Comparison of ENCODE assay signal across 19 mouse cellular contexts in genomic region chr10:21456991-21457390, GRCm38 (mm10).
DNase-seq lines count a peak whose midpoint lies in the region; ATAC-seq and TF ChIP-seq lines count a peak whose summit lies in the region.
"Had no signal": no experiment of that assay in that cellular context is flagged by ENCODE, and none has a peak within 500 bp of the region (broad histone marks: within the 10 kb centered on the region; RNA-seq: fewer than 3 reads in every experiment).

No protein-coding gene starts in this region.

- TF ChIP-seq CTCF in left cerebral cortex, adult 2 months (IDR thresholded peaks at IDR 0.05): no peak
- TF ChIP-seq CTCF in lung, postnatal 0 days (IDR thresholded peaks at IDR 0.05): no peak

- 61% methylated on average over 6 of the region's 6 CpGs for WGBS in forebrain, embryonic 10.5 days
- 57% methylated on average over 6 of the region's 6 CpGs for WGBS in forebrain, embryonic 13.5 days
- WGBS in hindbrain, embryonic 15.5 days: 60% methylated on average over 6 of the region's 6 CpGs
- 73% methylated on average over 6 of the region's 6 CpGs for WGBS in lung, postnatal 0 days

- H3K27ac ChIP-seq in forebrain, embryonic 10.5 days: 0 out of 2 replicates have a peak overlapping the region, but pooled peaks have one; percentile 35
- no peak overlapping the region for H3K27ac ChIP-seq in forebrain, embryonic 13.5 days
- peak overlapping the region; percentile 85 for H3K27ac ChIP-seq in left cerebral cortex, adult 2 months
- peak overlapping the region; percentile 29; the same call in 1 of the 2 replicates for H3K27ac ChIP-seq in hindbrain, embryonic 15.5 days (replicated peaks)
- H3K27ac ChIP-seq in lung, postnatal 0 days (ENCODE audit: low read length): no peak overlapping the region
- H3K27ac ChIP-seq: macrophage; neural tube, embryonic 15.5 days had no signal

- no peaks in the 10 kb centered on the region for H3K9me3 ChIP-seq in forebrain, embryonic 10.5 days
- no peaks in the 10 kb centered on the region for H3K9me3 ChIP-seq in forebrain, embryonic 13.5 days (replicated peaks)
- H3K9me3 ChIP-seq in hindbrain, embryonic 15.5 days: no peaks in the 10 kb centered on the region
- H3K9me3 ChIP-seq in lung, postnatal 0 days (ENCODE audit: low read length): no peaks in the 10 kb centered on the region
- H3K9me3 ChIP-seq: neural tube, embryonic 15.5 days had no signal

- no peak overlapping the region for H3K9ac ChIP-seq in forebrain, embryonic 13.5 days
- H3K9ac ChIP-seq in hindbrain, embryonic 15.5 days: no peak overlapping the region
- H3K9ac ChIP-seq in lung, postnatal 0 days (replicated peaks; ENCODE audit: low read depth): no peak overlapping the region
- H3K9ac ChIP-seq: liver, postnatal 0 days; neural tube, embryonic 15.5 days had no signal

- 0 out of 2 replicates have a peak, but pooled peaks cover 6% of the 10 kb centered on the region for H3K27me3 ChIP-seq in forebrain, embryonic 10.5 days (ENCODE audit: poor library complexity, severe bottlenecking)
- no peaks in the 10 kb centered on the region for H3K27me3 ChIP-seq in forebrain, embryonic 13.5 days
- no peaks in the 10 kb centered on the region for H3K27me3 ChIP-seq in hindbrain, embryonic 15.5 days
- no peaks in the 10 kb centered on the region for H3K27me3 ChIP-seq in lung, postnatal 0 days (replicated peaks; ENCODE audit: insufficient read depth, low read length)
- H3K27me3 ChIP-seq: CH12.LX; neural tube, embryonic 15.5 days had no signal

- H3K36me3 ChIP-seq in forebrain, embryonic 10.5 days (replicated peaks): no peaks in the 10 kb centered on the region
- H3K36me3 ChIP-seq in forebrain, embryonic 13.5 days (ENCODE audit: poor library complexity, severe bottlenecking): no peaks in the 10 kb centered on the region
- no peaks in the 10 kb centered on the region for H3K36me3 ChIP-seq in hindbrain, embryonic 15.5 days
- H3K36me3 ChIP-seq in lung, postnatal 0 days (ENCODE audit: insufficient read depth, low read length): no peaks in the 10 kb centered on the region
- H3K36me3 ChIP-seq: neural tube, embryonic 15.5 days had no signal

- no peak for TF ChIP-seq EP300 in lung, postnatal 0 days (IDR thresholded peaks at IDR 0.05)

- H3K4me1 ChIP-seq in forebrain, embryonic 10.5 days: peaks cover 28% of the 10 kb centered on the region
- peaks cover 22% of the 10 kb centered on the region for H3K4me1 ChIP-seq in forebrain, embryonic 13.5 days
- peaks cover 5% of the 10 kb centered on the region; the same call in 1 of the 2 replicates for H3K4me1 ChIP-seq in hindbrain, embryonic 15.5 days (replicated peaks)
- no peaks in the 10 kb centered on the region for H3K4me1 ChIP-seq in lung, postnatal 0 days (ENCODE audit: insufficient read depth, low read depth, low read length)

- intact Hi-C loops in left cerebral cortex, adult 2 months (cut with DNase I): no loop called here

- no peak overlapping the region for H3K4me3 ChIP-seq in forebrain, embryonic 10.5 days
- no peak overlapping the region for H3K4me3 ChIP-seq in forebrain, embryonic 13.5 days
- no peak overlapping the region for H3K4me3 ChIP-seq in left cerebral cortex, adult 2 months
- no peak overlapping the region for H3K4me3 ChIP-seq in hindbrain, embryonic 15.5 days
- no peak overlapping the region for H3K4me3 ChIP-seq in lung, postnatal 0 days (ENCODE audit: low read depth, low read length)
- H3K4me3 ChIP-seq: neural tube, embryonic 15.5 days had no signal

- no peak overlapping the region for H3K4me2 ChIP-seq in forebrain, embryonic 13.5 days
- H3K4me2 ChIP-seq in hindbrain, embryonic 15.5 days: no peak overlapping the region
- H3K4me2 ChIP-seq in lung, postnatal 0 days (replicated peaks; ENCODE audit: low read depth, low read length): no peak overlapping the region
- H3K4me2 ChIP-seq: neural tube, embryonic 15.5 days had no signal

- DNase-seq in forebrain, embryonic 10.5 days (ENCODE audit: extremely low spot score, low spot score): no peak
- DNase-seq in left cerebral cortex, adult 2 months (ENCODE audit: extremely low spot score in 1 of 2, low spot score in 2 of 2): no peak
- DNase-seq in left cerebral cortex, adult 18-20 months (ENCODE audit: low spot score in 2 of 2): no peak
- DNase-seq in NIH3T3 (ENCODE audit: low read depth): peak; percentile 64
- DNase-seq in right cerebral cortex, postnatal 14 days: no peak
- DNase-seq in lung, postnatal 0 days (ENCODE audit: low spot score): no peak
- DNase-seq: adrenal gland, postnatal 10 days; gastrocnemius, postnatal 25 days; kidney, adult 9 months; kidney, postnatal 4 days; liver; liver, postnatal 0 days; thymus, adult 18-20 months had no signal

- ATAC-seq in forebrain, embryonic 13.5 days: no peak
- no peak for ATAC-seq in hindbrain, embryonic 15.5 days (ENCODE audit: low FRiP score, low read depth)
- no peak for ATAC-seq in lung, postnatal 0 days
- ATAC-seq: inflammation-experienced regulatory T-cells, adult 6 months; liver, postnatal 0 days had no signal

Comparison
In these comparisons a context has a peak if more than half of its experiments do, and no peak if none do; other contexts are left out.
1. H3K27ac ChIP-seq: peak in forebrain, embryonic 10.5 days (single experiment), left cerebral cortex, adult 2 months (single experiment) and hindbrain, embryonic 15.5 days (single experiment); none in forebrain, embryonic 13.5 days (single experiment) and lung, postnatal 0 days (single experiment).